In genomic region chr10:90829394-90830267, GRCm38 (mm10) we compare ENCODE assay signal across 8 mouse cellular contexts.
DNase-seq lines count a peak whose midpoint lies in the region; ATAC-seq and TF ChIP-seq lines count a peak whose summit lies in the region.

No protein-coding gene starts in this region.

- TF ChIP-seq CTCF in kidney, adult 2 months (conservative IDR thresholded peaks at IDR 0.05; ENCODE audit: insufficient read depth, insufficient read length, low read depth, low read length), result no peak
- TF ChIP-seq CTCF in cerebellum, adult 2 months (IDR thresholded peaks at IDR 0.05; ENCODE audit: borderline replicate concordance, insufficient read depth, low read depth, low read length), result no peak
- 0 out of 2 replicates have a peak, but pooled peaks have one; percentile 2 for TF ChIP-seq CTCF in forebrain, postnatal 0 days (IDR thresholded peaks at IDR 0.05; ENCODE audit: low read depth)

- H3K36me3 ChIP-seq in kidney, adult 2 months (ENCODE audit: control insufficient read depth, insufficient read depth, low read length), result no peaks in the 10 kb centered on the region
- H3K36me3 ChIP-seq in forebrain, postnatal 0 days (ENCODE audit: insufficient read depth), result no peaks in the 10 kb centered on the region
- no peaks in the 10 kb centered on the region for H3K36me3 ChIP-seq in midbrain, embryonic 14.5 days (ENCODE audit: control insufficient read depth, insufficient read depth, low read length)

- WGBS in kidney, adult 2 months, result 1% methylated on average over 63 of the region's 76 CpGs
- WGBS in cerebellum, adult 2 months, result under 1% methylated on average over 64 of the region's 76 CpGs
- WGBS in forebrain, postnatal 0 days, result 2% methylated on average over 63 of the region's 76 CpGs
- WGBS in midbrain, embryonic 14.5 days, result under 1% methylated on average over 63 of the region's 76 CpGs

- H3K27me3 ChIP-seq in kidney, adult 2 months (replicated peaks; ENCODE audit: control insufficient read depth, insufficient read depth, low read length), result peaks cover 4% of the 10 kb centered on the region; the same call in 1 of the 2 replicates
- H3K27me3 ChIP-seq in cerebellum, adult 2 months (ENCODE audit: control insufficient read depth, insufficient read depth, low read length), result no peaks in the 10 kb centered on the region
- peaks cover 3% of the 10 kb centered on the region; the same call in 1 of the 2 replicates for H3K27me3 ChIP-seq in forebrain, postnatal 0 days (ENCODE audit: insufficient read depth, low read length)
- peaks cover 24% of the 10 kb centered on the region; the same call in 1 of the 2 replicates for H3K27me3 ChIP-seq in midbrain, embryonic 14.5 days (ENCODE audit: control insufficient read depth, insufficient read depth, low read length)

- H3K9me3 ChIP-seq in forebrain, postnatal 0 days (ENCODE audit: low read length), result no peaks in the 10 kb centered on the region
- no peaks in the 10 kb centered on the region for H3K9me3 ChIP-seq in midbrain, embryonic 14.5 days (ENCODE audit: control insufficient read depth, low read length)

- no peak for TF ChIP-seq POLR2A in kidney, adult 2 months (IDR thresholded peaks at IDR 0.05; ENCODE audit: low read depth, low read length)
- no peak for TF ChIP-seq POLR2A in cerebellum, adult 2 months (IDR thresholded peaks at IDR 0.05; ENCODE audit: borderline replicate concordance, insufficient read depth, low read length)

- H3K4me2 ChIP-seq in forebrain, postnatal 0 days (ENCODE audit: low read depth), result peak overlapping the region; percentile 79
- peak overlapping the region; percentile 73 for H3K4me2 ChIP-seq in midbrain, embryonic 14.5 days (ENCODE audit: low read length)

- H3K27ac ChIP-seq in kidney, adult 2 months (ENCODE audit: insufficient read depth, low read depth, low read length), result no peak overlapping the region
- no peak overlapping the region for H3K27ac ChIP-seq in cerebellum, adult 2 months (ENCODE audit: insufficient read depth, low read length)
- H3K27ac ChIP-seq in forebrain, postnatal 0 days (ENCODE audit: low read depth, low read length), result peak overlapping the region; percentile 85
- H3K27ac ChIP-seq in midbrain, embryonic 14.5 days (replicated peaks; ENCODE audit: low read depth, low read length), result peak overlapping the region; percentile 96

- ATAC-seq in forebrain, postnatal 0 days, result peak; percentile 89
- peak; percentile 89 for ATAC-seq in midbrain, embryonic 14.5 days (ENCODE audit: low FRiP score, low TSS enrichment)
- ATAC-seq in erythroblast, adult 5-6 weeks (replicated peaks; ENCODE audit: low FRiP score, poor library complexity, severe bottlenecking), result no peak

- no peak for DNase-seq in kidney, adult 2 months
- DNase-seq in kidney, adult 18-20 months, result no peak
- peak; percentile 72 to 78 for DNase-seq in cerebellum, adult 2 months
- peak; percentile 79 for DNase-seq in forebrain, postnatal 0 days
- peak; percentile 56 to 71 for DNase-seq in layer of hippocampus, postnatal 10 days (ENCODE audit: low spot score in 2 of 2)
- peak; percentile 36 for DNase-seq in midbrain, embryonic 14.5 days
- DNase-seq in adipocyte (ENCODE audit: low spot score), result no peak

- peak overlapping the region; percentile 76 for H3K9ac ChIP-seq in forebrain, postnatal 0 days
- H3K9ac ChIP-seq in midbrain, embryonic 14.5 days (replicated peaks; ENCODE audit: low read length), result peak overlapping the region; percentile 86

- peak overlapping the region; percentile 25; the same call in 1 of the 2 replicates for H3K4me3 ChIP-seq in kidney, adult 2 months (ENCODE audit: insufficient read depth, low read depth, low read length)
- H3K4me3 ChIP-seq in cerebellum, adult 2 months (replicated peaks; ENCODE audit: insufficient read depth, low read depth, low read length), result peak overlapping the region; percentile 86
- peak overlapping the region; percentile 81 for H3K4me3 ChIP-seq in forebrain, postnatal 0 days (ENCODE audit: low read depth, low read length)
- H3K4me3 ChIP-seq in midbrain, embryonic 14.5 days (replicated peaks; ENCODE audit: low read depth, low read length), result peak overlapping the region; percentile 64

- no peaks in the 10 kb centered on the region for H3K4me1 ChIP-seq in kidney, adult 2 months (ENCODE audit: control insufficient read depth, insufficient read depth, low read length)
- no peaks in the 10 kb centered on the region; the same call in 1 of the 2 replicates for H3K4me1 ChIP-seq in cerebellum, adult 2 months (ENCODE audit: control insufficient read depth, insufficient read depth, low read length)
- peaks cover 6% of the 10 kb centered on the region; the same call in 1 of the 2 replicates for H3K4me1 ChIP-seq in forebrain, postnatal 0 days (ENCODE audit: insufficient read depth)
- H3K4me1 ChIP-seq in midbrain, embryonic 14.5 days (ENCODE audit: control insufficient read depth, insufficient read depth, low read length), result peaks cover 10% of the 10 kb centered on the region

Comparison
In these comparisons a context has a peak if more than half of its experiments do, and no peak if none do; other contexts are left out.
1. DNase-seq: peak in cerebellum, adult 2 months (2 of 2), forebrain, postnatal 0 days (single experiment), layer of hippocampus, postnatal 10 days (2 of 2) and midbrain, embryonic 14.5 days (single experiment); none in kidney, adult 2 months (single experiment), kidney, adult 18-20 months (single experiment) and adipocyte (single experiment).
2. H3K27ac ChIP-seq: peak in forebrain, postnatal 0 days (single experiment) and midbrain, embryonic 14.5 days (single experiment); none in kidney, adult 2 months (single experiment) and cerebellum, adult 2 months (single experiment).
3. H3K4me3 ChIP-seq: peak in every context shown above with its lines; median percentile 86 in cerebellum, adult 2 months; 81 in forebrain, postnatal 0 days; 64 in midbrain, embryonic 14.5 days; 25 in kidney, adult 2 months.